Mouse (Mus musculus): ENCODE data around the gene Kras. TPM values are rescaled to one million over a fixed set of nuclear protein-coding genes. Genes with fewer than 3 reads are reported as not detected.
A peak's percentile ranks its signal among the peaks of the same experiment; 100 is the strongest.

Kras gene
- polyA plus RNA-seq, 1 experiment: 26.6 TPM

DNA sequence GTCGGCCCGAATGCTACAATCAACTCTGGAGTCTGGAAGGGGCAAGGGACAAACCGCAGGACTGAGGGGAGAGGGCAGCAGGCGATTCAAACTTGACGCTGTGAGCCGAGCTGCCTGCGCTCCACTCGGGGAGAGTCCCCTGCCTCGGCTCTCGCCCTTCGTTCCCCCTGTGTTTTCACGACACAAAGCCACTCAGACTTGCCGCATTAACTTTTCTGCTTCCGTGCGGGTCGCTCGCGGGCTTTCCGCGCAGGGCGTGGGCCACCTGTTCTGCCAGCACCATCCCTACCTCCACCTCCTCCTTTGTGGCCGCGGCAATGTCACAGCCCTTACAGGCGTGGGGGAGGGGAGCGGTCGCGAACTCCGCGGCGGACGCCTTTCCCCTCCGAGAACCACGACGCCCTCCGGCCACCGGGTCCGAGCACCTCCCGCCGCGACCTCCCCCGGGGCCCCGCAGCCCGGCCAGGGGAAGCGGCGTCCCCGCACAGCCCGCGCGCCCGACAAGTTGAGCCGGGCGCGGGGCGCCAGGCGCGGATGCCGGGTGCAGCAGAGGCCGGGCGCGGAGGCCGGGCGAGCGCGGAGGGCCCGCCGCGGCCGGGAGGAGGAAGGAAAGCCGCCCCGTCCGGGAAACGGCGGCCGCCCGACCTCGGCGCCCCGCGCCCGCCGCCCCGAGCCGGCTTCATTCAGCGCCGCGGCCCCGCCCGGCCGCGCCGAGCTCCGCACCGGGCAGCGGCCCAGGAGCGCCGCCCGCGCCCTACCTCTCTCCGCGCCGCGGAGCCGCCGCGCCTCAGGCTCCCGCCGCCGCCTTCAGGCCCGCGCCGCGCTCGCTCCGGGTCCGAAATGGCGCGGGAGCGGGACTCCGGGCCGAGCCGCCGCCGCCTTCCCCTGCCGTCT is 501 bp downstream of the Kras start:
- peak; percentile 54 for DNase-seq (ENCODE audit: low spot score)

DNA sequence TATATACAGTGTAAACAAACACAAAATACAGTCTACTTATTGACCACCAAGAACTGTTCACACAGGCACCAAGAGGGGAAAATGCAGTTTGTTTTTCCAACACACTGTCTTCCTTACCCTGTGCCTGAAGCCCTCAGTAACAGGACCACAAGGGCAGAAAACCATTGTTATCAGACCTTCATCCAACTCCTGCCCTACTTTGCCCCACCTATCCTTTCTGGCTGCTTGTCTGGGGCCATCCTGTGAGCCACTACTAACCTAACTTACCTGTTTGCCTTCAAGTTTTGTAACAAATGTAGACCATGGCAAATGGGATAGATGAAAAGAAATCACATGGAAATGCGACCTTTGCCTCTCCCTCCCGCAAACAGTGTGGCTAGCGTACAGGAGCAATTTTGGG is 2.2 kb downstream of the Kras start:
- no peak for DNase-seq (ENCODE audit: low spot score)

DNA sequence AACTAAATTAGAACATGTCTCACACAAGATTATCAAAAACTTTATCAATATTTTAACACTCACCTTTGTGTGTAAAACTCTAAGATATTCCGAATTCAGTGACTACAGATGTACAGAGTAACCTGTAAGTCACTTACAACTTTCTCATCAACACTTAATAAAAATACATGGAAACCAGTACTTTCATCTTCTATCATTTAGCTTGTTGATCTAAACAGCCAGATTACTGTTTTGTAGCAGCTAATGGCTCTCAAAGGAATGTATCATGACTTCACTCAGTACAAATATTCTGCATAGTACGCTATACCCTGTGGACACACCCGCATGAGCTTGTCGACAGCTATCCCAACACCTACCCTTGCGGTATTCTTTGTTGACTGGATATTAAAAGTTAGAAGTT is 3.2 kb downstream of the Kras start:
- no peak for DNase-seq (ENCODE audit: low spot score)

DNA sequence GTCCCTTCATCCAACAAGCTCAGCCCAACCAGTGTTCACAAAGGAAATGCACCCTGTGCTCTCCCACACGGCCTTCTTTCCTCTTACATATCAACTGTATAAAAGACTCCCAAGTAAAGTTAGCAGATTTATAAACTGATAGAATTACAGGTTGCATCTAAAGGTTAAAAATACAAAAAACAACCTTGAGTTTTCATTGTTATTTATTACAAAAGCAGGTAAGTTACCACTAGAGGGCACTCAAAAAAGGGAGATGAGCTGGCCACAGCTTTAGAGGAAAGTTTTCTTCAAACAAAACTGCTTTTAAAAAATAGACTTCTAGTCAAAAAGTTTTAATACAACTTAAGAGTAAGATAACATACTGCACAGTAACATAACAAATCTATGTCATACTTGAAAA is 7.5 kb downstream of the Kras start:
- no peak for DNase-seq (ENCODE audit: low spot score)

DNA sequence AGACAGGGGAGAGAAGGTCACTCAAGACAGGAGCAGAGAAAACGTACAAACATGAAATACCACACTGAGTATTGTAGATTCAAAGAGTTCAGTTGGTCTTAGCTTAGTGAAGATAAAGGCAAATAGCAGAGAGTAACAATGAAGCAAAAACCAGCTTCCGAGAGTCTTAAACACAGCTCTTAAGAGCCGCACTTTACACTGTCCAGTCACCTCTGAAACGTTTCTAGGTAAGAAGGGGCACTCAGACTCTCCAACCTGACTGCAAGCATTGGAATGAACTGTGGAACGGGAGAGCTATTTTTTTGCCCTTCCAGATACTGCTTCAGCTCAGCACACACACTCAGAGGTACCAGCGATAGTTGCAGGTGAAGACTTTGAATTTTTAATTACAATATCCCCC is 9.8 kb downstream of the Kras start:
- no peak for DNase-seq (ENCODE audit: low spot score)

DNA sequence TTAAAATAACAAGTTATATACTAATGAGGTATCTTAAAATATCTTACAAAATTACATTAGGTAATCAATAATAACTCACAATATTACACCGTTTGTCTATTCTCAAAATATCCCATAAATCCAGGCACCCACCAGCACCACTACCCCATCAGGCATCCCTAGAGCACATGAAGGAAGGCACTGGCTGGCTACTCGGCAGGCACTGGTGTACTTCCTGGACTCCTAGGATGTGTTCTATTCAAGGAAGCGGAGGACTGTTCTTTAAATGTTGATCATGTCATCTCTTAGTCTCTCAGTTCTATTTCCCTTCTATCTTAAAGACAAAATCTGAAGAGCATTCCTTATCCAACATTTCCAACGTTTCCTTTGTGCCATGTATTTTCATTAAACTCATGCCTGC is 12.9 kb downstream of the Kras start:
- DNase-seq (ENCODE audit: low spot score): no peak

DNA sequence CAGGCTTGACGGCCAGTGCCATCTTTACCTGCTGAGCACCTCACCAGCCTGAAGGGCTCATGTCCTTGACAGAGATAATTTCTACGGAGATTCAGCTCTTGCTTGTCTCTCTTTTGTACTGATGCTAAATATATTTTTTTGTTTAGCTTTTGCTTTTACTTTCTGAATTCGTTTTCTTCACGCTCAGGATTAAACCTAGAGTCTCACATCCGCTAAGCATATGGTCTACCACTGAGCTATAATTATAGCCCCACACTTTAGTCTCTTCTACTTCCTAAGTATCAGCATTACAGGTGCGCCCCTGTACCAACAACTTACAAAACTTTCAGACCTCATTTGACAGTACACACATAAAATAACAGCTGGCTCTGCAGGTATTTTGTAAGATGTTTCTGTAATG is 14.7 kb downstream of the Kras start:
- DNase-seq (ENCODE audit: low spot score): no peak

DNA sequence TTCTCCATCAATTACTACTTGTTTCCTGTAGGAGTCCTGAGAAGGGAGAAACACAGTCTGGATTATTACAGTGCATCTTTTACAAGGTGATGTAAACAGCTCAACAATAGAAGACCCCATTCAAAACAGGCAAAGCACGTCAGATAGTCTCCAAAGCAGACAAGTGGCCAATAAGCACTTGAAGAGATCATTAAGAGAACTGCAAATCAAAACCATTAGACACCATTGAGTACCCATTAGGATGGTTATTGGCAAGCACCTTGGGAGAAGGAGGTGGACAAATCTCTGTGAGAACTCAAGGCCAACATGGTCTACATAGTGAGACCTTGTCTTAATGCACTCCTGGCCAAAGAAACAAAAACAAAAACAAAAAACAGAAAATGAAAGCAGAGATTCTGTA is 15.6 kb downstream of the Kras start:
- no peak for DNase-seq (ENCODE audit: low spot score)

DNA sequence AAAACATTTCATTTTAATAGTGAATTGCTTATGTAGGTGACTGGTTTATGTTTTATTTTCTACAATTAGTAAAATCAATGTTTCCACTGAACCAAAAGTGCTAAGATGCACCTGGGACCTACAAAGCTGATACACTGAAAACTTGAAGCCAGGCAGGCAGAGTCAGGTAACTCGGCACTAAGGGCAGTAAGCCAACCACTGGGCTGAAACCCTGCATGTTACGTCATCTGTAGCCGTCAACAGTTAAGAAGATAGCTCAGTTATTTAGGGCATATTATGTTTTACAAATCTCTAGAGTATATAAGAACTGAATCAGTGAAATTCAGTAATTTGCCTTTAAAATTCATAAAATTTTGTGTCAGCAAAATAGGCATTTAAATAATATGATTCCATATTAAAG is 23.7 kb downstream of the Kras start:
- DNase-seq (ENCODE audit: low spot score): no peak

DNA sequence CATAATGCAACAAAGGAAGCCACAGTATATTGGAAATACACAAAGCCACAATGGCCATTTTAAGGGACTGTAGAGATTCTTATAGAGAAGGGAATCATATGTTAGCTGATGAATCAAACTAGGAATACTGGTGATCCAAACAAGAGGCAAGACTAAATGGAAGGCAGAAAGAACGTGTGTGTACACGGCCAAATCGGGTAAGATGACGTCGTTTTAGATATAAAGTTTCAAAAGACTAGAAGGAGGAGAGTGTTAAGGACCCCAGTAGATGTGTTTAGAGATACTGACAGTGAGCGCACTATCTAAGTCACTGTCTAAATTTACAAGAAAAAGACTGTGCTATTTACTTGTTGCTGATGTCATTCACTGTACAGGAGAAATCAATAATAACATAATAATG is 25.8 kb downstream of the Kras start:
- DNase-seq (ENCODE audit: low spot score): no peak

DNA sequence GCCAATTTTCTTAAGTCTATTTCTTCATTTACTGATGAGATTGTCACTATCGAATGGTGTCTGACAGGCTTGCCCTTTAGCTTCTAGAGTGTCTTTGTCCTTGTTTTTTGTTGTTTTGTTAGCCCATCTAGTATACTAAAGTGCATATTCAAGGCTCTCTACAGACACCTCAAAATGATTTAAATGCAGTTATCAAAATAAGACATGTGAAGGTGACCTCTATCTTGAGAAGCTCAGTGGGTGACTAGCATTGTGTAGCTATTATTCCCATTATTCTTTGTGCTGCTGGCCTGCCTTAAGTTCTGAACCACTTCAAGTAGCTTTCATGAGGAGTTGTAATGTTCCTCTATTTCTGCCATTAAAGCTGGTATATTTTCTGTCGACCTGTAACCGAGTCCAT is 34.2 kb downstream of the Kras start:
- no peak for DNase-seq (ENCODE audit: low spot score)

DNA sequence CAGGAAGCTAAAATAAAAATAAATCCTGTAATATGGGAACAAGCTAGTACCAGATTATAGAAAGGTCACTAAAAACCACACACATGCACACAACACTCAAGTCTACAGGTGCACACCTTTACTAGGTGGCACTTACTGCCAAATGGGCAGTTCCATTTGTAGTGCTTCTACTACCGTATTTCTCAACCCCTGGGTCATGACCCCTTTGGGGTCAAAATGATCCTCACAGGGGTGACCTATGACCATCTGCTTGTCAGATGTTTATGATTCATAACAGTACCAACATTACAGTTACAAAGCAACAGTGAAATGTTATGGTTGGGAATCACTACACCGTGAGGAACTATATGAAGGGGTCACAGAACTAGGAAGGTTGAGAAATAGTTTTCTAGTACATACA is 36.1 kb downstream of the Kras start:
- DNase-seq (ENCODE audit: low spot score): no peak

DNA sequence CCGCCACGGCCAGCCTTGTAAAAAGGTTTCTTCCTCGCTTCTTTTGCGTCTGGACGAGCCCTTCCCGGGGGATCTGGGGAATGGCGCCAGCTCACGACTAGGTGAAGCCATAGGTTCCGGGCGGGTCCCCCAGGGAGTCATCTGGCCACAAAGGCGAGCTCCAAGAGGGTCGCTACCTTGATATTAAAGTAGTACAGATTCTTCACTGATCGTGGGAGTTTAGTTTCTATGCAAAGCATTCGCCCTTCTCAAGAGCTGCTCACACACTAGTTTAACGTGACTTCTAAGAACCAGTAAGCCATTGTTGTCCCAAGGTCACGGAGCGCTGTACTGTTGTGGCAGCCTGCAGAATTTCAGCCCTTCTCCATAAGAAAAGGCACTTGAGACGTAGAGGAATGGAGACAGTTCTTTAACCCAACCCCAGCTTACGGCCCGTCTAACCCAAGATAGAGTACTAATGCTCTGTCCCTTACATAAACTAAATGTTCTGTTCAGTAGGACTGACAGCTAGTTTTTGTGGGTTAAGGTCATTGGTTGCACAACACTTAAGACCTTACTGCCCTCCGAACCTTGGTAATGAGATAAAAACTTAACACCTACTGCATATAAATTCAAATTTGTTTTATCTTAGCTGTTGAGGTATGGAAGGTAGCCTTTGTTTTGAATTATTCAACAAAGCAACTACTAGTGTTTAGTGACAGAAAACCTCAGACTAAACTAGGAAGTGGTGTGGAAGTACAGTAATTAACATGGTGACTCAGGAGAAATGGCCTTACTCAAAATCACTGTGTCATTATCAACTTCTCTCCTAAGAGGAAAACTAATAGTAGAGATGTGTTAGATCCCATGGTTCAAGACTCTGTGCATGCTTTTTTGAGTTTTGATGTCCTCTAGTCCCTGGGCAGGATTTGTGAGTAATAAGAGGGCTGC is 38.4 kb downstream of the Kras start:
- no peak for DNase-seq (ENCODE audit: low spot score)

DNA sequence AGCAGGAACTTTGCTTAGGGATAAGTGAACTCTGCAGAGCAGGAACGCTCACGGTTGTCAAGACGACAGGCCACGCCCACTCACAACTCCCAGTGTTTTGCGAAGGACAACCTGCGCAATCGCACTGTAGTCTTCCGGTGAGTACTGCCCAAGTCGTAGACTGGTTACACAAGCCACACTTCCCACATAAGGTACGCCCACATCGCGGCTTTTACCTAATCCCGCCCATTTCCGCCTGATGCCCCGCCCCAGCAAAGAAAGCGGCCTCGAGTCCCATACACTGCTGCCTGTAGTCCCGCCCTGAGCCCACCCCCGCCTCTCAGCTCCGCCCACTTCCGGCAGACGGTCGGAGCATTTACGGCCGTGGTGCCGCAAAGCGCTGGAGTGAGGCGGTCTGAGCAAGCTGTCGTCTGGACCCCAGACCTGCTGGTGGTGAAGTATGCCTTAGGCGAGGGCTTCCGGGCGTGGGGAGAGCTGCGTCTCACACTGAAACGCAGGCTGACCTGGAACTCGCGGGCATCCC is 39.2 kb downstream of the Kras start, which contains the start of the genes Casc1 and Etfrf1:
TSS of gene Casc1 (minus strand) at position 190 of the 523 bp plus-strand sequence.
TSS of gene Etfrf1 (plus strand) at position 319 of the 523 bp plus-strand sequence.
- DNase-seq (ENCODE audit: low spot score): peak; percentile 81

DNA sequence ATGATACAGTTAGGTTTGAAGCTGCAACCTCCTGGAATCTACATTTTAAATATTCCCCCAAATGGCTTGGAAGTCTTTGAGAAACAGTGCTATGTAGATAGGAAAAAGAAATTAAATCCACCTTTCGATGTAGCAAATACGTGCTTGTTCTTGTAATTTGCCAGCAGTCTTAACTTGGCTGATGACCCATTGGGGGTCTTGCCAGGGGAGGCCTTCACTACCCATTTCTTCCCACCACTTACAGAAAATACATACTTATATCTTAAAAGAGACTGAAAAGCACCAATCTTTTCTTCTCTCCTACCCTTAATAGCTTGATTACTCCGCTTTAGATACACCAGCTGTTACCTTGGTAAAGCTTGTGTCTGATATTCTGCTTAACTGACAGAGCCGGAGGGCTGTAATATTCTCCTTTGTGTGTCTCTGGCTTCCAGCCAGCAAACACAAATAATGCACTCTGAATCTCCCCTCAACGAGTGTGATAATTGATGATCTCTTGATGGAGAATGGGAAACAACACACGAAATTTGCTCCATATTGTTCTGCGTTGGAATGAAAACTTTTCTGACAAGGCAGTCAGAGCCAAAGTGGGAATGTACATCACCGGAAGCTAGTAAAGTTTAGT is 39.9 kb downstream of the Kras start:
- DNase-seq (ENCODE audit: low spot score): no peak

DNA sequence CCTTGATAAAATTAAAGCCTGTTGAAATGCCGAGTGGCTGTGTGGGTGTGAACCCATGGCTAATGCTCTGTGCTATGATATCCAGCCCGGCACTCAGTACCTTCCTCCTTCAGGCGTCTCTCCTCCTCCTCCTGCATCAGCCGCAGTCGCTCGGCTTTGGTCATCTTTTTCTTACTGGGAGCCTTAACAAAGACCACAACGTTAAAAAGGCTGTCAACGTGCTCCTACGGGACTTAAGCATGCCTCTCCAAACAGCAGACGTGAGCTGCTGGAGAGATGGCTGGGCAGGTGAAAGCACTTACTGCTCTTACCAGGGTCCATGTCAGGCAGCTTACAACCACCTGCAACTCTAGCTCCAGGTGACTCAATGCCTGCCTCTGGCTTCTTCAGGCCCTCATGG is 44.9 kb downstream of the Kras start:
- DNase-seq (ENCODE audit: low spot score): no peak

DNA sequence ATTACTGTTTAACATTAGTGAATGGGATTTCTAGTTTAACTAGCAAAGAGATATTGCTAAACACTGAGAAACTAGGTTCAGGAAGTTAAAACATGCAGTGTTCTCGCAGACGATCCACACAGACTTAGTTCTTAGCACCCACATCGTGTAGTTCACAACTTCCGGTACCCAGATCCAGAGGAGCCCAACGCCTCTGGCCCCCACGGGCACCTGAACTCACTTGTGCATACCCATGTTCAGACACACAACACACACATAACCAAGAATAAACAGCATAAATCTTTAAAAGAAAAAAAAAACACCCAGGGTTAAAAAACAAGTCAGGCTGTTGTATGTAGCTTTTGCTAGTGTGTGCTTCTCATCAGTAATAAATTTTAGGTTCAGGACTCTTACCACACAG is 45.6 kb downstream of the Kras start:
- DNase-seq (ENCODE audit: low spot score): no peak

DNA sequence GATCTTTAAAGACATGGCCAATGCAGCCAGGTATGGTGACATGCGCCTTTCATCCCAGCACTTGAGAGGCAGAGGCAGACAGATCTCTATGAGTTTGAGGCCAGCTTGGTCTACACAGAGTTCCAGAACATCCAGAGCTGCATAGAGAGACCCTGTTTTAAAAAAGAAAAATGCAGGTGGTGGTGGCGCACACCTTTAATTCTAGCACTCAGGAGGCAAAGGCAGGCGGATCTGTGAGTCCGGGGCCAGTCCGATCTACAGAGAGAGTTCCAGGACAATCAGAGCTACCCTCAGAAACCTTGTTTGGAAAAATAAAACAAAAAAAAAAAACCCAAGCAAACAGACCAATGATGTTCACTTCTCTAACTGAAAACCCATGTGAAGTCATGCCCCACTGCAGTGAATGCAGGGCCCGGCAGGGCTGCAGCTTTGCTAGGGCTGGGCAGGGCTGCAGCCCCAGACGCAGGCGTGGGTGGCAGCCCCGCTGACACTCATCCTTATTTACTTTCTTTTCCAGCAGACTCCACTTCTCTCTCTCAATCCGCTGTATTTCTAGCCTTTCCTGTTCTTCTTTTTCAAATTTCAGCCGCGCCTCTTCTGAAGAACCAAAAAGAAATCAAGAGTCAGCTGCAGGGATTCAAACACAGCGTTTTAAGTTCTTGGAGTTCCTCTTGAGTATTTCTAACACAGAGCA is 47.5 kb downstream of the Kras start:
- no peak for DNase-seq (ENCODE audit: low spot score)

DNA sequence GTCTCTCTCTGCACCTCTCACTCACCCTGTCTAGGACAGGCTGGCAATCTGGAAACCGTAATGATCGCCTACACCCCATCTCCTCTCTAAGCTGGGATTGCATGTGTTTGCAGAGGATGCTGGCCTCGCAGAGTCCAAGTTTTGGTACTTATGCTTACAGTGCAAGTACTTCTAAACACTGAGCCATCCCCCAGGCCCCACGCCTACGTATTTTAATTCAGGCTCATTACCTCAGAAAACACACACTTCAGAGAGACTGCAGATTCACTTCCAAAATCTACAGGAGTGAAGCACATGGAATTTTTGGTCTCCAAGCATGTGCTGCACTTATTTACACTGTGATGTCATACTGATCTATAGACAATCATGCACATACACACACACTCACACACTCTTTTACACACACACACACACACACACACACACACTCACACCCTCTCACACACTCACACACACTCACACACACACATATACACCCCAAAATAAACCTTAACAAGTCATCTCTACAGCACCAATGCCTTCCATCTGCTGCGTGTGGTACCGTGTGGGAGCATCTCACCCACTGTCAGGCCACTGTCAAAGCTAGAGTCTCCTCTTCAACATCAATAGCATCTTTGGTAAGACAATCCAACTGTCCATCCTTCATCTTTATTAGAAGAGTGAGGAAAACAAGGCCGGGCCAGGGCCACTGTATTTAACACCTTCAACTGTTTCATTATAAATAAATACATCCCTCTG is 51.9 kb downstream of the Kras start:
- no peak for DNase-seq (ENCODE audit: low spot score)

DNA sequence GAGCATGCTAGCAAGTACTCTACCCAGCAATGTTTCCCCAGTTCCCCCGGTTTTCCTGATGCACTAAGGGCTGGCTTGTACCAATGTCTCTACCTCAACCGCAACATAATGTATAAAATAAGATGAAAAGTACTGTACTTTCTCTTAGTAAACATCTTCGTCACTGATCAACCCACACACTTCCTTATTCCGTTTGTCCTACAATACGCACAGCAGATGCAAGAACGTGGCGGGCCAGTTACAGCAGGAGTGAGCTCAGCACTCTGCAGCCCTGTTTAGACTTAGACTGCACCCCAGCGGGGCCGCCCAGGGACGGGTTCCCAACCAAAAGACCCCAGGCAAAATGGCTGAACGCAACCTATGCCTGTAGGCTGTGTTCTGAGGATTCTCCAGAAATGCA is 56.6 kb downstream of the Kras start:
- no peak for DNase-seq (ENCODE audit: low spot score)

DNA sequence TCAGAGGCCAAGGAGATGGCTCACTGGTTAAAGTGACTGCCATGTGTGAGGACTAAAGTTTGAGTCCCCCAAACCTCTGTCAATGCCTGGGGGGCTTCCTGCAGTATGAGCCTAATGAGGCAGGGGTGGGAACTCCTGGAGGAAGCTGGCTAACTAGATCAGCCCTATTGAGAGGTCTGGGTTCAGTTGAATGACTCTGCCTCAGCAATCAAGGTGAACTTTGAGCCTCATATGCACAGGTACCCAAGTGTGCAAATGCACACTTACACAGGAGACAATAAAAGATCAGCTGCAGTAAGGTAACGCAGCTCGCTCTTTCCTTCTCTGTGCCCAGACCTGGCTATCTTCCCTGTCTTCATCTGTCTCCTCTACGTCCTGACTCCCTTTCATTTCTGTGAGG is 57.0 kb downstream of the Kras start:
- no peak for DNase-seq (ENCODE audit: low spot score)
